Mouse (Mus musculus): Measurements from ENCODE around the gene Dgki.

- TF ChIP-seq CTCF (IDR thresholded peaks at IDR 0.05; ENCODE audit: low read depth, low read length) (no peak), GATA1 (IDR thresholded peaks at IDR 0.05; ENCODE audit: borderline replicate concordance, low read length) (no peak)
These were observed 16.6 kb downstream of the Dgki start for GRCm38 (mm10) chr6:37283336-37283735.
